Mouse (Mus musculus) lung, adult 2 months (tissue): Measurements from ENCODE around the gene Spata31d1d.

Experiments
- CTCF ChIP-seq: fragments of 200-500 bp; IDR thresholded peaks from 2 replicates; pipeline ENCODE4 v1.5.1; 2011; ENCODE audit warnings: mild to moderate bottlenecking, low read length, control low read depth; ENCODE audit not compliant: insufficient read depth
- POLR2A ChIP-seq: fragments of 200-500 bp; IDR thresholded peaks from 2 replicates; pipeline ENCODE4 v1.6.1; 2011; ENCODE audit warnings: low read depth, mild to moderate bottlenecking, control low read depth, low read length, borderline replicate concordance; ENCODE audit errors: extremely low read depth

DNA sequence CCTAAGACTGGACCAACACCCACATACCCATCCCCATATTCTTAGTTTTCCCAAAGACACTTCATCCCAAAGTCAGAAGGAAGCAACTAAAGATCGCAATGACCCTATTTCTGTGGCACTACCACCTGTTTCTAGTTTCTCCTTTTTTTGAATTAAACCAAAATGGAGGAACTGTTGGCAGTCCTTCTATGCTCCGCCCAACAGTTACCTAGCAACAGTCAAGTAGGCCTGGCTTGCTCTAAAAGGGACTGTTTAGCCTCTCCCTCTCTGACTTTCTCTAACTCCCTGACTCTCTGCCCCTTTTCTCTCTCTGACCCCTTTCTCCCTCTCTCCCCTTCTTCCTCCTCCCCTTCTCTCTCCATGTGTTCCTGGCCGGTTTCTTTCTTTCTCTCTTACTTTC lies 46.3 kb downstream of the Spata31d1d start:
- no peak for TF ChIP-seq CTCF
- TF ChIP-seq POLR2A, result no peak
